ENCODE assay signal across 8 mouse cellular contexts in genomic region chr5:111724713-111725112, GRCm38 (mm10). TPM values are rescaled to one million over a fixed set of nuclear protein-coding genes. Genes with fewer than 3 reads are reported as not detected.
A peak's percentile ranks its signal among the peaks of the same experiment; 100 is the strongest.
DNase-seq lines count a peak whose midpoint lies in the region; ATAC-seq and TF ChIP-seq lines count a peak whose summit lies in the region.

No protein-coding gene starts in this region.

- H3K4me1 ChIP-seq in kidney, postnatal 0 days (replicated peaks; ENCODE audit: insufficient read depth, low read length), result no peaks in the 10 kb centered on the region
- H3K4me1 ChIP-seq in hindbrain, embryonic 14.5 days (replicated peaks; ENCODE audit: control insufficient read depth, insufficient read depth, low read length), result peaks cover 27% of the 10 kb centered on the region
- no peaks in the 10 kb centered on the region for H3K4me1 ChIP-seq in intestine, postnatal 0 days (replicated peaks; ENCODE audit: control insufficient read depth, insufficient read depth, low read length)

- H3K36me3 ChIP-seq in kidney, postnatal 0 days (ENCODE audit: insufficient read depth, low read length), result no peaks in the 10 kb centered on the region
- no peaks in the 10 kb centered on the region for H3K36me3 ChIP-seq in hindbrain, embryonic 14.5 days (replicated peaks; ENCODE audit: control insufficient read depth, insufficient read depth)
- H3K36me3 ChIP-seq in intestine, postnatal 0 days (ENCODE audit: control insufficient read depth, insufficient read depth), result no peaks in the 10 kb centered on the region

- DNase-seq in kidney, postnatal 0 days (ENCODE audit: low spot score), result peak; percentile 14
- DNase-seq in kidney, adult 18-20 months, result no peak
- DNase-seq in embryo, embryonic 10.5 days (ENCODE audit: low spot score), result peak; percentile 53
- DNase-seq in hindbrain, embryonic 14.5 days (ENCODE audit: low spot score), result peak; percentile 81
- peak; percentile 44 for DNase-seq in retina, embryonic 14.5 days (ENCODE audit: low spot score)
- no peak for DNase-seq in lung, postnatal 36 days

- ATAC-seq in kidney, postnatal 0 days (replicated peaks; ENCODE audit: low FRiP score, low read depth), result no peak
- peak; percentile 86 for ATAC-seq in hindbrain, embryonic 14.5 days (ENCODE audit: low FRiP score)
- ATAC-seq in activated CD4-positive, CD25-positive, alpha-beta regulatory T cell, adult 4 months, result no peak
- no peak for ATAC-seq in intestine, postnatal 0 days

- H3K4me2 ChIP-seq in kidney, postnatal 0 days (ENCODE audit: low read length), result no peak overlapping the region
- H3K4me2 ChIP-seq in hindbrain, embryonic 14.5 days (replicated peaks), result peak overlapping the region; percentile 24
- H3K4me2 ChIP-seq in intestine, postnatal 0 days (replicated peaks; ENCODE audit: low read depth), result no peak overlapping the region

- no peak overlapping the region for H3K9ac ChIP-seq in kidney, postnatal 0 days (ENCODE audit: low read depth, low read length)
- no peak overlapping the region for H3K9ac ChIP-seq in hindbrain, embryonic 14.5 days
- H3K9ac ChIP-seq in intestine, postnatal 0 days (ENCODE audit: low read depth, low read length), result no peak overlapping the region

- 32% methylated on average over 10 of the region's 10 CpGs for WGBS in kidney, postnatal 0 days
- 16% methylated on average over 10 of the region's 10 CpGs for WGBS in hindbrain, embryonic 14.5 days
- WGBS in intestine, postnatal 0 days, result 73% methylated on average over 10 of the region's 10 CpGs

- TF ChIP-seq CTCF in kidney, postnatal 0 days (IDR thresholded peaks at IDR 0.05; ENCODE audit: low read depth), result no peak
- no peak for TF ChIP-seq CTCF in intestine, postnatal 0 days (IDR thresholded peaks at IDR 0.05; ENCODE audit: low read depth)

- H3K4me3 ChIP-seq in kidney, postnatal 0 days (replicated peaks; ENCODE audit: low read depth, low read length), result no peak overlapping the region
- no peak overlapping the region for H3K4me3 ChIP-seq in hindbrain, embryonic 14.5 days (replicated peaks; ENCODE audit: low read length)
- no peak overlapping the region for H3K4me3 ChIP-seq in intestine, postnatal 0 days (ENCODE audit: low read depth, low read length)

- no peaks in the 10 kb centered on the region for H3K9me3 ChIP-seq in kidney, postnatal 0 days (replicated peaks; ENCODE audit: low read length)
- H3K9me3 ChIP-seq in hindbrain, embryonic 14.5 days (ENCODE audit: control insufficient read depth, low read length), result no peaks in the 10 kb centered on the region
- no peaks in the 10 kb centered on the region for H3K9me3 ChIP-seq in intestine, postnatal 0 days (ENCODE audit: control insufficient read depth)

- H3K27me3 ChIP-seq in kidney, postnatal 0 days (ENCODE audit: insufficient read depth, low read length), result no peaks in the 10 kb centered on the region
- 0 out of 2 replicates have a peak, but pooled peaks cover 3% of the 10 kb centered on the region for H3K27me3 ChIP-seq in hindbrain, embryonic 14.5 days (ENCODE audit: control insufficient read depth, insufficient read depth, low read length)
- H3K27me3 ChIP-seq in intestine, postnatal 0 days (replicated peaks; ENCODE audit: control insufficient read depth, insufficient read depth, low read length), result no peaks in the 10 kb centered on the region

- no peak overlapping the region for H3K27ac ChIP-seq in kidney, postnatal 0 days
- peak overlapping the region; percentile 83 for H3K27ac ChIP-seq in hindbrain, embryonic 14.5 days
- no peak overlapping the region for H3K27ac ChIP-seq in intestine, postnatal 0 days (ENCODE audit: low read depth, low read length)

RNA-seq across cellular contexts. Expression of gene Gm26897, which starts 9.0 kb away (rescaled TPM):
- not detected in 2 replicates for polyA plus RNA-seq in kidney, postnatal 0 days (2015; fragmentation: Nextera tagmentation; extraction: Ambion mirVana)
- not detected in 2 replicates for polyA plus RNA-seq in hindbrain, embryonic 14.5 days (2014; fragmentation: Nextera tagmentation; extraction: Ambion mirVana)
- polyA plus RNA-seq in activated CD4-positive, CD25-positive, alpha-beta regulatory T cell, adult 4 months (2017; shearing (Covaris generic)), result not detected
- polyA plus RNA-seq in intestine, postnatal 0 days (2015; fragmentation: Nextera tagmentation; extraction: Ambion mirVana), result not detected in 2 replicates

Comparison
In these comparisons a context has a peak if more than half of its experiments do, and no peak if none do; other contexts are left out.
1. DNase-seq: peak in kidney, postnatal 0 days (single experiment), embryo, embryonic 10.5 days (single experiment), hindbrain, embryonic 14.5 days (single experiment) and retina, embryonic 14.5 days (single experiment); none in kidney, adult 18-20 months (single experiment) and lung, postnatal 36 days (single experiment).